Mouse (Mus musculus): ENCODE results near the gene Arhgef15. TPM values are rescaled to one million over a fixed set of nuclear protein-coding genes. Genes with fewer than 3 reads are reported as not detected.

Arhgef15 gene
- polyA plus RNA-seq, 1 experiment, result not detected

GRCm38 (mm10) chr11:68955473-68955872 is 1.8 kb downstream of the Arhgef15 start:
- Histone ChIP-seq H3K4me1 (peaks cover 38% of the 10 kb centered on the region), H3K27me3 (replicated peaks) (peaks cover 51% of the 10 kb centered on the region), H3K36me3 (replicated peaks; ENCODE audit: low read length) (no peaks in the 10 kb centered on the region), H3K9me3 (no peaks in the 10 kb centered on the region), H3K4me3 (replicated peaks) (peak overlapping the region; percentile 56)
- no peak for TF ChIP-seq GATA1 (IDR thresholded peaks at IDR 0.05; ENCODE audit: borderline replicate concordance, low read length)
- no peak for TF ChIP-seq FLI1 (IDR thresholded peaks at IDR 0.05; ENCODE audit: low read length)

- Histone ChIP-seq H3K4me3 (replicated peaks) (peak overlapping the region; percentile 88), H3K36me3 (replicated peaks; ENCODE audit: low read length) (no peaks in the 10 kb centered on the region), H3K27me3 (replicated peaks) (peaks cover 55% of the 10 kb centered on the region), H3K4me1 (peaks cover 38% of the 10 kb centered on the region), H3K9me3 (no peaks in the 10 kb centered on the region)
- TF ChIP-seq GATA1 (IDR thresholded peaks at IDR 0.05; ENCODE audit: borderline replicate concordance, low read length), result no peak
- no peak for TF ChIP-seq FLI1 (IDR thresholded peaks at IDR 0.05; ENCODE audit: low read length)
Observed at GRCm38 (mm10) chr11:68954408-68954807, 2.9 kb downstream of the Arhgef15 start.

GRCm38 (mm10) chr11:68953903-68954302 is 3.4 kb downstream of the Arhgef15 start:
- no peaks in the 10 kb centered on the region for H3K36me3 ChIP-seq (replicated peaks; ENCODE audit: low read length)
- H3K4me3 ChIP-seq (replicated peaks), result no peak overlapping the region
- TF ChIP-seq GATA1 (IDR thresholded peaks at IDR 0.05; ENCODE audit: borderline replicate concordance, low read length), result no peak
- TF ChIP-seq FLI1 (IDR thresholded peaks at IDR 0.05; ENCODE audit: low read length), result no peak
- peaks cover 38% of the 10 kb centered on the region for H3K4me1 ChIP-seq
- peaks cover 52% of the 10 kb centered on the region for H3K27me3 ChIP-seq (replicated peaks)
- no peaks in the 10 kb centered on the region for H3K9me3 ChIP-seq

GRCm38 (mm10) chr11:68947542-68947993 is 9.7 kb downstream of the Arhgef15 start:
- no peak for TF ChIP-seq FLI1 (IDR thresholded peaks at IDR 0.05; ENCODE audit: low read length)
- no peak for TF ChIP-seq GATA1 (IDR thresholded peaks at IDR 0.05; ENCODE audit: borderline replicate concordance, low read length)
- H3K9me3 ChIP-seq, result peaks cover 8% of the 10 kb centered on the region; the same call in 1 of the 2 replicates
- H3K27me3 ChIP-seq (replicated peaks), result peaks cover 40% of the 10 kb centered on the region
- no peak overlapping the region for H3K4me3 ChIP-seq (replicated peaks)
- H3K4me1 ChIP-seq, result peaks cover 6% of the 10 kb centered on the region; the same call in 1 of the 2 replicates
- H3K36me3 ChIP-seq (replicated peaks; ENCODE audit: low read length), result peaks cover 5% of the 10 kb centered on the region

GRCm38 (mm10) chr11:68946806-68947440 is 10.4 kb downstream of the Arhgef15 start:
- H3K4me1 ChIP-seq, result peaks cover 6% of the 10 kb centered on the region; the same call in 1 of the 2 replicates
- peaks cover 8% of the 10 kb centered on the region; the same call in 1 of the 2 replicates for H3K9me3 ChIP-seq
- TF ChIP-seq GATA1 (IDR thresholded peaks at IDR 0.05; ENCODE audit: borderline replicate concordance, low read length), result no peak
- TF ChIP-seq FLI1 (IDR thresholded peaks at IDR 0.05; ENCODE audit: low read length), result no peak
- H3K36me3 ChIP-seq (replicated peaks; ENCODE audit: low read length), result peaks cover 5% of the 10 kb centered on the region
- no peak overlapping the region for H3K4me3 ChIP-seq (replicated peaks)
- peaks cover 37% of the 10 kb centered on the region for H3K27me3 ChIP-seq (replicated peaks)

- TF ChIP-seq GATA1 (IDR thresholded peaks at IDR 0.05; ENCODE audit: borderline replicate concordance, low read length), result no peak
- no peak for TF ChIP-seq FLI1 (IDR thresholded peaks at IDR 0.05; ENCODE audit: low read length)
- Histone ChIP-seq H3K4me1 (peaks cover 6% of the 10 kb centered on the region), H3K4me3 (replicated peaks) (no peak overlapping the region), H3K27me3 (replicated peaks) (peaks cover 28% of the 10 kb centered on the region), H3K36me3 (replicated peaks; ENCODE audit: low read length) (peaks cover 5% of the 10 kb centered on the region), H3K9me3 (peaks cover 8% of the 10 kb centered on the region; the same call in 1 of the 2 replicates)
Observed at GRCm38 (mm10) chr11:68946001-68946400, 11.3 kb downstream of the Arhgef15 start.

- peaks cover 8% of the 10 kb centered on the region; the same call in 1 of the 2 replicates for H3K9me3 ChIP-seq
- peaks cover 11% of the 10 kb centered on the region for H3K4me1 ChIP-seq
- no peak for TF ChIP-seq GATA1 (IDR thresholded peaks at IDR 0.05; ENCODE audit: borderline replicate concordance, low read length)
- TF ChIP-seq FLI1 (IDR thresholded peaks at IDR 0.05; ENCODE audit: low read length), result no peak
- peaks cover 5% of the 10 kb centered on the region for H3K36me3 ChIP-seq (replicated peaks; ENCODE audit: low read length)
- H3K27me3 ChIP-seq (replicated peaks), result peaks cover 28% of the 10 kb centered on the region
- no peak overlapping the region for H3K4me3 ChIP-seq (replicated peaks)
Observed at GRCm38 (mm10) chr11:68945245-68945644, 12.0 kb downstream of the Arhgef15 start.

GRCm38 (mm10) chr11:68942731-68943130 is 14.5 kb downstream of the Arhgef15 start:
- peaks cover 8% of the 10 kb centered on the region; the same call in 1 of the 2 replicates for H3K9me3 ChIP-seq

GRCm38 (mm10) chr11:68940516-68940915 is 16.8 kb downstream of the Arhgef15 start:
- Histone ChIP-seq H3K36me3 (replicated peaks; ENCODE audit: low read length) (peaks cover 5% of the 10 kb centered on the region), H3K27me3 (replicated peaks) (peaks cover 8% of the 10 kb centered on the region), H3K9me3 (peaks cover 8% of the 10 kb centered on the region; the same call in 1 of the 2 replicates), H3K4me3 (replicated peaks) (peak overlapping the region; percentile 90), H3K4me1 (peaks cover 20% of the 10 kb centered on the region)
- TF ChIP-seq FLI1 (IDR thresholded peaks at IDR 0.05; ENCODE audit: low read length) (no peak), GATA1 (IDR thresholded peaks at IDR 0.05; ENCODE audit: borderline replicate concordance, low read length) (no peak)

More at GRCm38 (mm10) chr11:68942731-68943130, 14.5 kb downstream of the Arhgef15 start:
- no peak overlapping the region for H3K4me3 ChIP-seq (replicated peaks)
- H3K36me3 ChIP-seq (replicated peaks; ENCODE audit: low read length), result peaks cover 5% of the 10 kb centered on the region
- H3K27me3 ChIP-seq (replicated peaks), result peaks cover 23% of the 10 kb centered on the region
- no peak for TF ChIP-seq GATA1 (IDR thresholded peaks at IDR 0.05; ENCODE audit: borderline replicate concordance, low read length)
- no peak for TF ChIP-seq FLI1 (IDR thresholded peaks at IDR 0.05; ENCODE audit: low read length)
- peaks cover 24% of the 10 kb centered on the region for H3K4me1 ChIP-seq

Measured in megakaryocyte, embryonic 14.5 days (primary cell).